Mouse (Mus musculus): ENCODE data around the gene Gas8. TPM values are rescaled to one million over a fixed set of nuclear protein-coding genes. Genes with fewer than 3 reads are reported as not detected.
"Not testable (repeated sequence)": the region's sequence is repeated elsewhere in the genome, so short reads cannot be mapped to it uniquely, and the experiment has no call there.

Gene Gas8
- 13.7 and 15.5 TPM in 2 replicates for polyA plus RNA-seq (2014; fragmentation: Nextera tagmentation; extraction: Ambion mirVana)

GRCm38 (mm10) chr8:123518667-123519066 is at the start of gene Gas8:
Gene Gas8 (plus strand): TSS chr8:123518834.
- H3K4me1 ChIP-seq (replicated peaks; ENCODE audit: control insufficient read depth, insufficient read depth, low read length) = peaks cover 11% of the 10 kb centered on the region
- peak; percentile 92 for ATAC-seq (replicated peaks; ENCODE audit: low FRiP score)
- H3K9ac ChIP-seq (ENCODE audit: low read depth, low read length) = peak within 1 kb of the TSS; percentile 75
- peaks cover 35% of the 10 kb centered on the region for H3K27me3 ChIP-seq (replicated peaks; ENCODE audit: control insufficient read depth, insufficient read depth, low read length)
- H3K4me3 ChIP-seq (ENCODE audit: low read depth, low read length) = peak within 1 kb of the TSS; percentile 78
- WGBS = under 1% methylated on average over 20 of the region's 20 CpGs
- no peak within 1 kb of the TSS; the same call in 1 of the 2 replicates for H3K27ac ChIP-seq (ENCODE audit: low read depth, low read length)
- peak; percentile 88 for DNase-seq (ENCODE audit: low spot score)
- peak within 1 kb of the TSS; percentile 93 for H3K4me2 ChIP-seq
- peaks cover 14% of the 10 kb centered on the region for H3K36me3 ChIP-seq (ENCODE audit: control insufficient read depth, insufficient read depth, low read length)
- no peaks in the 10 kb centered on the region for H3K9me3 ChIP-seq (ENCODE audit: control insufficient read depth, low read length)

- not testable (repeated sequence) for H3K4me1 ChIP-seq (replicated peaks; ENCODE audit: control insufficient read depth, insufficient read depth, low read length); DNase-seq (ENCODE audit: low spot score); ATAC-seq (replicated peaks; ENCODE audit: low FRiP score); H3K27me3 ChIP-seq (replicated peaks; ENCODE audit: control insufficient read depth, insufficient read depth, low read length); H3K9ac ChIP-seq (ENCODE audit: low read depth, low read length); H3K27ac ChIP-seq (ENCODE audit: low read depth, low read length); H3K36me3 ChIP-seq (ENCODE audit: control insufficient read depth, insufficient read depth, low read length); H3K4me3 ChIP-seq (ENCODE audit: low read depth, low read length); H3K9me3 ChIP-seq (ENCODE audit: control insufficient read depth, low read length); H3K4me2 ChIP-seq
- 62% methylated on average over 6 of the region's 6 CpGs for WGBS
These were observed 45.6 kb upstream of the Gas8 start for GRCm38 (mm10) chr8:123472991-123473390.

GRCm38 (mm10) chr8:123474549-123474948 is 44.1 kb upstream of the Gas8 start:
- WGBS = 52% methylated on average over 5 of the region's 5 CpGs
- H3K27ac ChIP-seq (ENCODE audit: low read depth, low read length); H3K4me2 ChIP-seq; H3K9me3 ChIP-seq (ENCODE audit: control insufficient read depth, low read length); H3K4me3 ChIP-seq (ENCODE audit: low read depth, low read length); H3K27me3 ChIP-seq (replicated peaks; ENCODE audit: control insufficient read depth, insufficient read depth, low read length); H3K36me3 ChIP-seq (ENCODE audit: control insufficient read depth, insufficient read depth, low read length); DNase-seq (ENCODE audit: low spot score); ATAC-seq (replicated peaks; ENCODE audit: low FRiP score): not testable (repeated sequence)
- Histone ChIP-seq H3K9ac (ENCODE audit: low read depth, low read length) (0 out of 2 replicates have a peak overlapping the region, but pooled peaks have one; percentile 12), H3K4me1 (replicated peaks; ENCODE audit: control insufficient read depth, insufficient read depth, low read length) (peaks cover 19% of the 10 kb centered on the region)

GRCm38 (mm10) chr8:123476911-123477736 is 41.5 kb upstream of the Gas8 start:
- no peak for DNase-seq (ENCODE audit: low spot score)
- ATAC-seq (replicated peaks; ENCODE audit: low FRiP score) = peak; percentile 45
- WGBS = 9% methylated on average over 34 of the region's 34 CpGs

GRCm38 (mm10) chr8:123477737-123478258 is 40.8 kb upstream of the Gas8 start, which contains the start of gene Afg3l1:
Gene Afg3l1 (plus strand): TSS chr8:123477903.
- under 1% methylated on average over 56 of the region's 58 CpGs for WGBS
- H3K27me3 ChIP-seq (replicated peaks; ENCODE audit: control insufficient read depth, insufficient read depth, low read length) = no peaks in the 10 kb centered on the region
- peak; percentile 95 for DNase-seq (ENCODE audit: low spot score)
- H3K4me2 ChIP-seq = peak within 1 kb of the TSS; percentile 97
- H3K9me3 ChIP-seq (ENCODE audit: control insufficient read depth, low read length) = no peaks in the 10 kb centered on the region
- H3K9ac ChIP-seq (ENCODE audit: low read depth, low read length) = peak within 1 kb of the TSS; percentile 90
- peaks cover 6% of the 10 kb centered on the region; the same call in 1 of the 2 replicates for H3K36me3 ChIP-seq (ENCODE audit: control insufficient read depth, insufficient read depth, low read length)
- H3K4me3 ChIP-seq (ENCODE audit: low read depth, low read length) = peak within 1 kb of the TSS; percentile 85
- peak within 1 kb of the TSS; percentile 95 for H3K27ac ChIP-seq (ENCODE audit: low read depth, low read length)
- peak; percentile 93 for ATAC-seq (replicated peaks; ENCODE audit: low FRiP score)
- peaks cover 19% of the 10 kb centered on the region for H3K4me1 ChIP-seq (replicated peaks; ENCODE audit: control insufficient read depth, insufficient read depth, low read length)

More at GRCm38 (mm10) chr8:123476911-123477736, 41.5 kb upstream of the Gas8 start:
- Histone ChIP-seq H3K27me3 (replicated peaks; ENCODE audit: control insufficient read depth, insufficient read depth, low read length) (no peaks in the 10 kb centered on the region), H3K4me1 (replicated peaks; ENCODE audit: control insufficient read depth, insufficient read depth, low read length) (peaks cover 19% of the 10 kb centered on the region), H3K36me3 (ENCODE audit: control insufficient read depth, insufficient read depth, low read length) (peaks cover 3% of the 10 kb centered on the region; the same call in 1 of the 2 replicates), H3K9ac (ENCODE audit: low read depth, low read length) (peak overlapping the region; percentile 90), H3K27ac (ENCODE audit: low read depth, low read length) (peak overlapping the region; percentile 95), H3K9me3 (ENCODE audit: control insufficient read depth, low read length) (no peaks in the 10 kb centered on the region), H3K4me3 (ENCODE audit: low read depth, low read length) (peak overlapping the region; percentile 85), H3K4me2 (peak overlapping the region; percentile 97)

GRCm38 (mm10) chr8:123478456-123479218 is 40.0 kb upstream of the Gas8 start:
- DNase-seq (ENCODE audit: low spot score) (no peak), ATAC-seq (replicated peaks; ENCODE audit: low FRiP score) (0 out of 2 replicates have a peak, but pooled peaks have one; percentile 9)
- H3K36me3 ChIP-seq (ENCODE audit: control insufficient read depth, insufficient read depth, low read length) = peaks cover 9% of the 10 kb centered on the region; the same call in 1 of the 2 replicates
- peaks cover 19% of the 10 kb centered on the region for H3K4me1 ChIP-seq (replicated peaks; ENCODE audit: control insufficient read depth, insufficient read depth, low read length)
- H3K4me3 ChIP-seq (ENCODE audit: low read depth, low read length) = peak overlapping the region; percentile 85
- no peaks in the 10 kb centered on the region for H3K9me3 ChIP-seq (ENCODE audit: control insufficient read depth, low read length)
- WGBS = 32% methylated on average over 16 of the region's 16 CpGs
- no peaks in the 10 kb centered on the region for H3K27me3 ChIP-seq (replicated peaks; ENCODE audit: control insufficient read depth, insufficient read depth, low read length)
- peak overlapping the region; percentile 90 for H3K9ac ChIP-seq (ENCODE audit: low read depth, low read length)
- peak overlapping the region; percentile 95 for H3K27ac ChIP-seq (ENCODE audit: low read depth, low read length)
- H3K4me2 ChIP-seq = peak overlapping the region; percentile 97

- Histone ChIP-seq H3K36me3 (ENCODE audit: control insufficient read depth, insufficient read depth, low read length) (peaks cover 29% of the 10 kb centered on the region), H3K27ac (ENCODE audit: low read depth, low read length) (no peak overlapping the region), H3K4me3 (ENCODE audit: low read depth, low read length) (no peak overlapping the region), H3K9ac (ENCODE audit: low read depth, low read length) (no peak overlapping the region), H3K4me1 (replicated peaks; ENCODE audit: control insufficient read depth, insufficient read depth, low read length) (peaks cover 10% of the 10 kb centered on the region), H3K4me2 (no peak overlapping the region), H3K9me3 (ENCODE audit: control insufficient read depth, low read length) (no peaks in the 10 kb centered on the region), H3K27me3 (replicated peaks; ENCODE audit: control insufficient read depth, insufficient read depth, low read length) (no peaks in the 10 kb centered on the region)
- no peak for ATAC-seq (replicated peaks; ENCODE audit: low FRiP score)
- DNase-seq (ENCODE audit: low spot score) = no peak
- 85% methylated on average over 7 of the region's 7 CpGs for WGBS
These were observed 36.0 kb upstream of the Gas8 start for GRCm38 (mm10) chr8:123482627-123483026.

- Histone ChIP-seq H3K9ac (ENCODE audit: low read depth, low read length) (no peak overlapping the region), H3K27ac (ENCODE audit: low read depth, low read length) (no peak overlapping the region), H3K4me1 (replicated peaks; ENCODE audit: control insufficient read depth, insufficient read depth, low read length) (no peaks in the 10 kb centered on the region), H3K4me2 (no peak overlapping the region), H3K4me3 (ENCODE audit: low read depth, low read length) (no peak overlapping the region), H3K9me3 (ENCODE audit: control insufficient read depth, low read length) (no peaks in the 10 kb centered on the region), H3K36me3 (ENCODE audit: control insufficient read depth, insufficient read depth, low read length) (peaks cover 64% of the 10 kb centered on the region), H3K27me3 (replicated peaks; ENCODE audit: control insufficient read depth, insufficient read depth, low read length) (no peaks in the 10 kb centered on the region)
- DNase-seq (ENCODE audit: low spot score) = no peak
- 90% methylated on average over 15 of the region's 15 CpGs for WGBS
- ATAC-seq (replicated peaks; ENCODE audit: low FRiP score) = no peak
These were observed 27.2 kb upstream of the Gas8 start for GRCm38 (mm10) chr8:123491280-123492075.

Data from liver, embryonic 11.5 days (tissue).